Mouse (Mus musculus) bone marrow macrophage, adult 2 months (primary cell): ENCODE results near the gene H60b. TPM values are rescaled to one million over a fixed set of nuclear protein-coding genes. Genes with fewer than 3 reads are reported as not detected.
"Not testable (repeated sequence)": the region's sequence is repeated elsewhere in the genome, so short reads cannot be mapped to it uniquely, and the experiment has no call there.

Experiments
- H3K27ac ChIP-seq: 2 replicates; pipeline ENCODE4 v1.5.1; 2012; ENCODE audit warnings: low read depth, low read length; ENCODE audit not compliant: insufficient read depth
- H3K4me1 ChIP-seq: 2 replicates; pipeline ENCODE4 v1.6.1; 2012; ENCODE audit warnings: low read length; ENCODE audit not compliant: control insufficient read depth, insufficient read depth
- H3K4me3 ChIP-seq: 2 replicates; pipeline ENCODE4 v1.5.1; 2012; ENCODE audit warnings: mild to moderate bottlenecking, low read length, moderate library complexity; ENCODE audit not compliant: insufficient read depth
- CTCF ChIP-seq: IDR thresholded peaks from 2 replicates; pipeline ENCODE4 v1.5.1; 2012; ENCODE audit warnings: low read depth, mild to moderate bottlenecking, low read length, moderate library complexity
- POLR2A ChIP-seq: IDR thresholded peaks from 2 replicates; pipeline ENCODE4 v1.6.1; 2012; ENCODE audit warnings: mild to moderate bottlenecking, low read depth, low read length, borderline replicate concordance
- polyA plus RNA-seq: library from polyadenylated mRNA; stranded (reverse); fragments of >200 nt; gene quantifications from 2 replicates; pipeline ENCODE4 v1.2.4, GENCODE M21; 2012; ENCODE audit not compliant: missing spikeins, insufficient read depth, insufficient read length

H60b gene
- polyA plus RNA-seq, 1 experiment = not detected

DNA sequence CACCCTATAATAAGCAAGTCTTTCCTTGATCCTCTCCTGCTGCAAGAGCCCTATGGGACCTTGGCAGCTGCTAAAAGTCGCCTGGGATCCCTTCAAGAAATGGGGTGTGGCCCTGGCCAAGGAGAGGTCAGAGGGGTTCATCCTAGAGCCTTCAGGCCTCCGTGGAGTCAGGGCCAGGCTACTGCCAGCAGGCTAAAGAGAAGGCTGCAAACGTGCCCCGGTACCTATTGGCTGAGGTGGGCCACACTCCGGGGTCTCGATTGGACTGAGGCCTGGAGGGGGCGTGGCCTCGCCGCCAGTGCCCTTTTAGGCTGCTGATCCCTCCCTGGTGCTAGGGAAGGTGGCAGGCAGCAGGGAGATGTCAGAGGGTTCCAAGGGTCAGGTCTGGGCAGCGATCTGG is 32.6 kb downstream of the H60b start:
- H3K4me1 ChIP-seq, H3K4me3 ChIP-seq, H3K27ac ChIP-seq: not testable (repeated sequence)

GRCm38 (mm10) chr10:22201352-22201751 is 43.0 kb downstream of the H60b start:
- not testable (repeated sequence) for H3K27ac ChIP-seq, H3K4me1 ChIP-seq, H3K4me3 ChIP-seq

DNA sequence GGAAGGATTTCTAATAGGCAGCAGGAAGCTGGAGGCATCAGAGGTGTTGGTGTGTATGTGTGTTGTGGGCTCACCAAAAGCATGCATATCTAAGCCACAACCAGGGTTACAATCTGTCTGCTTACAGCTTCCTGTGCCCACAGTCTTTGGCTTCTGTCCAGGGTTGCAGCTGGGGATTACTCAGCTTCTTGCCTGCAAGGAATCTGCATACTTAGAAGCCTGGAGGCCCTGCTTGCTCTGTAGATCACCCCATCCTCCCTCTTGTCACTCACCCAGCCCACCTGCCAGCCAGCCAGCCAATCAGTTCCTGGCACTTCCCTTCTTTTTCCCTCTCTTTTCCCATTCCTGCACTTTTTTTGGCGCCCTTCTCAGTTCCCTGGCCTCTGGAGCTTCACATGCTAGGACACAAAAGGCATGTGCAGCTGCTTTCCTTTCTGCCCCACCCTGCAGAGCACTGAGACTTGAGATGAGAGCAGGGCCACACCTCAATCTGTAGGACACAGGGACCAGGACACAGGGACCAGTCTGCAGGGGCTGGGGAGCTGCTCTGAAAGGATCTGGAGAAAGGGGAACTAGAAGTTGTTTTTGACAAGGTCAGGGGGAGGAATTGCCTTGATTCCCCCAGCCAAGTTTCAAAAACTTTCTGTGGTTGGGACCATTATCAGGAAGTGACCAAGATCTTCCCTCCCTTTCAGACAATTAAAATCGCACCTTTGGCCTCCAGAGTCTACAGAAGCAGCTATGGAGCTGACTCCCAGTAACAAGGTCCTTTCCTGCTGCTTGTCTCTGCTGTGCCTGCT is 44.6 kb downstream of the H60b start:
- H3K27ac ChIP-seq, H3K4me1 ChIP-seq, H3K4me3 ChIP-seq: not testable (repeated sequence)

DNA sequence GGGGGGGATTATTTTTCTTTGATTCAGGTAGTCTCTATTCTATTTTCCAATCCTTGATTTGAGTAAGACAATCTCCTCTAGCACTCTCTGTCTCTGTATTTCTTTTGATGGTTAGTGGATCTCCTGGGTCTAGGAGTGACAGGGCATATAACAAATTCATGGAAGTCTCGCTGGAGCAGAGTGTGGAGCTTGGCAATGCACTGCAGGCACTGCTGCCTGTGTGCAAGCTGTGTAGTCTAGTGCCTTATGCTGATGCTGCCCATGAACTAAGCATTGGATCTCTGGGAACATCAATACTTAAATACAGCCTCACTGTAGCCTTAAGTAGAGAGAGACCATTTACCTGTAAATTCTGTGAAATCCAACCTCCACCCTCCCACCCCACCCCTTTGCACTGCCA is 48.1 kb downstream of the H60b start:
- not testable (repeated sequence) for H3K4me3 ChIP-seq, H3K4me1 ChIP-seq, H3K27ac ChIP-seq

GRCm38 (mm10) chr10:22212012-22212696 is 53.8 kb downstream of the H60b start:
- not testable (repeated sequence) for H3K27ac ChIP-seq, H3K4me3 ChIP-seq, H3K4me1 ChIP-seq

- H3K4me3 ChIP-seq, H3K27ac ChIP-seq, H3K4me1 ChIP-seq: not testable (repeated sequence)
Measured at GRCm38 (mm10) chr10:22223474-22224349, 65.3 kb downstream of the H60b start.

- H3K27ac ChIP-seq = no peak overlapping the region
- no peak overlapping the region for H3K4me3 ChIP-seq
- TF ChIP-seq CTCF (no peak), POLR2A (no peak)
- no peaks in the 10 kb centered on the region for H3K4me1 ChIP-seq
Measured at GRCm38 (mm10) chr10:22265060-22265459, 106.7 kb downstream of the H60b start.

GRCm38 (mm10) chr10:22270879-22271786 is 112.7 kb downstream of the H60b start:
- H3K4me3 ChIP-seq, H3K27ac ChIP-seq, H3K4me1 ChIP-seq: not testable (repeated sequence)

- H3K4me3 ChIP-seq = peak overlapping the region; percentile 72
- H3K27ac ChIP-seq, H3K4me1 ChIP-seq: not testable (repeated sequence)
Measured at GRCm38 (mm10) chr10:22272914-22273683, 114.7 kb downstream of the H60b start.
